Mouse (Mus musculus) heart, postnatal 0 days (tissue): ENCODE data around the gene Zbp1.

Source experiments
- CTCF ChIP-seq: IDR thresholded peaks from 2 replicates; pipeline ENCODE4 v1.5.1; 2016; ENCODE audit warnings: antibody characterized with exemption, control low read depth, low read depth
- EP300 ChIP-seq: IDR thresholded peaks from 2 replicates; pipeline ENCODE4 v1.6.1; 2016; ENCODE audit warnings: antibody characterized with exemption, low read depth

DNA sequence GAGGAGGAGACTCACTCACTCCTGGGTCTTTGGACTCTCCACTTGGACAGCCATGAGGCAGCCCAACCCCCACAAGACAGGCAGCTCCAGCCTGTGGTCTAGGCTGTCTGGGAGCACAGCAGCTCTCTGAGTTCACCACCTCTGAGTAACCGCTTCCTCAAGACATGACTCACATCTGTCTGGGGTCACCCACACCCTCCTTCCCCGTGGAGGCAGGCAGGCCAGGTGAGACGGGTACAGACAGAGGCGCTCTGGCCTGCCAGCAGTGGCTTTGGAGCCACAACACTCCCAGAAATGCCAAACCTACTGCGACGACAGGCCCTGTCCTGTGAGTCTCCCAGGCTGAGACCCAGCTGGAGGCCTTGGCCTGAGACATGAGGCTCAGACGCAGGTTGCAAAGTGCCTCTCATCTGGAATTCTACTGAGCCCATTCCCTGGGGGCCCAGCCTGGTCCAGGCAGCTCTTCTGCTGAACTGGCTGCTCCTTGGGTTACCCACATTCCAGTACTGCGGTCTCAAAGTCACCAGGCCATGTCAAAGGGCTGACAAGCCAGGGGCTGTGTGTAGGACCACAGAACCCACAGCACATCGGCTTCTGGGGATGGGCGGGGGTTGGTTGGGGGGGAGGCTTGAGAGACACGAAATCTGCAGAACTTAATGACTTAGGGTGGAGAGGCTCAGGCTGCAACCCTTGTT is 45.1 kb upstream of the Zbp1 start:
- TF ChIP-seq CTCF, result no peak
- TF ChIP-seq EP300, result no peak
